Mouse (Mus musculus): ENCODE measurements around the gene Mettl7a1. TPM values are rescaled to one million over a fixed set of nuclear protein-coding genes. Genes with fewer than 3 reads are reported as not detected.
"Not testable (repeated sequence)": the region's sequence is repeated elsewhere in the genome, so short reads cannot be mapped to it uniquely, and the experiment has no call there.

Gene Mettl7a1
- polyA plus RNA-seq, 1 experiment = 9.4 TPM

GRCm38 (mm10) chr15:100263246-100263905 is 40.6 kb upstream of the Mettl7a1 start:
- H3K36me3 ChIP-seq (ENCODE audit: control insufficient read depth, insufficient read depth) = peaks cover 9% of the 10 kb centered on the region
- H3ac ChIP-seq (ENCODE audit: control insufficient read depth, insufficient read length) = no peak overlapping the region
- TF ChIP-seq REST (IDR thresholded peaks at IDR 0.05; ENCODE audit: insufficient read depth, insufficient read length) = no peak
- TF ChIP-seq SRF (IDR thresholded peaks at IDR 0.05; ENCODE audit: control insufficient read depth, insufficient read length, low read depth) = no peak
- no peak for TF ChIP-seq USF1 (IDR thresholded peaks at IDR 0.05; ENCODE audit: low read depth)
- no peak for TF ChIP-seq TCF3 (IDR thresholded peaks at IDR 0.05; ENCODE audit: insufficient read length, low read depth)
- TF ChIP-seq MYOD1 (IDR thresholded peaks at IDR 0.05; ENCODE audit: control insufficient read depth in 1 of 3, insufficient read length in 2 of 3, low read depth in 2 of 3) = no peak
- TF ChIP-seq TCF12 (IDR thresholded peaks at IDR 0.05; ENCODE audit: insufficient read depth, poor library complexity, severe bottlenecking) = no peak
- TF ChIP-seq CEBPB (IDR thresholded peaks at IDR 0.05; ENCODE audit: insufficient read depth, poor library complexity, severe bottlenecking) = no peak
- TF ChIP-seq POLR2AphosphoS2 (IDR thresholded peaks at IDR 0.05; ENCODE audit: insufficient read length, low read depth) = no peak
- TF ChIP-seq E2F4 (IDR thresholded peaks at IDR 0.05; ENCODE audit: insufficient read depth) = no peak
- no peak for TF ChIP-seq MYOG (IDR thresholded peaks at IDR 0.05; ENCODE audit: control insufficient read depth in 1 of 3, insufficient read depth in 1 of 3, insufficient read length in 2 of 3, low read depth in 2 of 3)
- no peaks in the 10 kb centered on the region for H3K79me2 ChIP-seq (ENCODE audit: control insufficient read depth, insufficient read depth)
- no peaks in the 10 kb centered on the region for H3K27me3 ChIP-seq (ENCODE audit: control insufficient read depth, insufficient read depth, insufficient read length)
- no peak overlapping the region for H3K4me2 ChIP-seq (ENCODE audit: low read depth)
- no peak overlapping the region for H3K4me3 ChIP-seq

- Histone ChIP-seq H3K4me2 (ENCODE audit: low read depth) (no peak overlapping the region), H3K79me2 (ENCODE audit: control insufficient read depth, insufficient read depth) (no peaks in the 10 kb centered on the region), H3K4me3 (no peak overlapping the region), H3ac (ENCODE audit: control insufficient read depth, insufficient read length) (no peak overlapping the region), H3K27me3 (ENCODE audit: control insufficient read depth, insufficient read depth, insufficient read length) (no peaks in the 10 kb centered on the region), H3K36me3 (ENCODE audit: control insufficient read depth, insufficient read depth) (no peaks in the 10 kb centered on the region)
- TF ChIP-seq REST (IDR thresholded peaks at IDR 0.05; ENCODE audit: insufficient read depth, insufficient read length) (no peak), TCF12 (IDR thresholded peaks at IDR 0.05; ENCODE audit: insufficient read depth, poor library complexity, severe bottlenecking) (no peak), MAX (IDR thresholded peaks at IDR 0.05; ENCODE audit: low read depth) (no peak)
Observed at GRCm38 (mm10) chr15:100265586-100266325, 38.2 kb upstream of the Mettl7a1 start.

GRCm38 (mm10) chr15:100268916-100269315 is 35.0 kb upstream of the Mettl7a1 start:
- H3K36me3 ChIP-seq (ENCODE audit: control insufficient read depth, insufficient read depth) = no peaks in the 10 kb centered on the region
- no peaks in the 10 kb centered on the region for H3K79me2 ChIP-seq (ENCODE audit: control insufficient read depth, insufficient read depth)
- no peak overlapping the region for H3K4me2 ChIP-seq (ENCODE audit: low read depth)
- H3K27me3 ChIP-seq (ENCODE audit: control insufficient read depth, insufficient read depth, insufficient read length) = no peaks in the 10 kb centered on the region
- TF ChIP-seq USF1 (IDR thresholded peaks at IDR 0.05; ENCODE audit: low read depth) (no peak), POLR2A (IDR thresholded peaks at IDR 0.05; ENCODE audit: insufficient read length, low read depth) (no peak), SRF (IDR thresholded peaks at IDR 0.05; ENCODE audit: control insufficient read depth, insufficient read length, low read depth) (no peak), TCF12 (IDR thresholded peaks at IDR 0.05; ENCODE audit: insufficient read depth, poor library complexity, severe bottlenecking) (no peak), MAX (IDR thresholded peaks at IDR 0.05; ENCODE audit: low read depth) (no peak), REST (IDR thresholded peaks at IDR 0.05; ENCODE audit: insufficient read depth, insufficient read length) (no peak), E2F4 (IDR thresholded peaks at IDR 0.05; ENCODE audit: insufficient read depth) (no peak), CEBPB (IDR thresholded peaks at IDR 0.05; ENCODE audit: insufficient read depth, poor library complexity, severe bottlenecking) (no peak), TCF3 (IDR thresholded peaks at IDR 0.05; ENCODE audit: insufficient read length, low read depth) (no peak), MYOD1 (IDR thresholded peaks at IDR 0.05; ENCODE audit: control insufficient read depth in 1 of 3, insufficient read length in 2 of 3, low read depth in 2 of 3) (no peak), MYOG (IDR thresholded peaks at IDR 0.05; ENCODE audit: control insufficient read depth in 1 of 3, insufficient read depth in 1 of 3, insufficient read length in 2 of 3, low read depth in 2 of 3) (no peak), POLR2AphosphoS2 (IDR thresholded peaks at IDR 0.05; ENCODE audit: insufficient read length, low read depth) (no peak)
- H3K4me3 ChIP-seq = no peak overlapping the region
- no peak overlapping the region for H3ac ChIP-seq (ENCODE audit: control insufficient read depth, insufficient read length)

- no peaks in the 10 kb centered on the region for H3K36me3 ChIP-seq (ENCODE audit: control insufficient read depth, insufficient read depth)
- no peak overlapping the region for H3K4me2 ChIP-seq (ENCODE audit: low read depth)
- TF ChIP-seq REST (IDR thresholded peaks at IDR 0.05; ENCODE audit: insufficient read depth, insufficient read length) (no peak), TCF12 (IDR thresholded peaks at IDR 0.05; ENCODE audit: insufficient read depth, poor library complexity, severe bottlenecking) (no peak), E2F4 (IDR thresholded peaks at IDR 0.05; ENCODE audit: insufficient read depth) (no peak), USF1 (IDR thresholded peaks at IDR 0.05; ENCODE audit: low read depth) (no peak), MYOG (IDR thresholded peaks at IDR 0.05; ENCODE audit: control insufficient read depth in 1 of 3, insufficient read depth in 1 of 3, insufficient read length in 2 of 3, low read depth in 2 of 3) (no peak), TCF3 (IDR thresholded peaks at IDR 0.05; ENCODE audit: insufficient read length, low read depth) (no peak), POLR2AphosphoS2 (IDR thresholded peaks at IDR 0.05; ENCODE audit: insufficient read length, low read depth) (no peak), CEBPB (IDR thresholded peaks at IDR 0.05; ENCODE audit: insufficient read depth, poor library complexity, severe bottlenecking) (no peak), POLR2A (IDR thresholded peaks at IDR 0.05; ENCODE audit: insufficient read length, low read depth) (no peak), SRF (IDR thresholded peaks at IDR 0.05; ENCODE audit: control insufficient read depth, insufficient read length, low read depth) (no peak), MYOD1 (IDR thresholded peaks at IDR 0.05; ENCODE audit: control insufficient read depth in 1 of 3, insufficient read length in 2 of 3, low read depth in 2 of 3) (no peak)
- H3K79me2 ChIP-seq (ENCODE audit: control insufficient read depth, insufficient read depth) = no peaks in the 10 kb centered on the region
- H3K4me3 ChIP-seq = no peak overlapping the region
- H3K27me3 ChIP-seq (ENCODE audit: control insufficient read depth, insufficient read depth, insufficient read length) = no peaks in the 10 kb centered on the region
- no peak overlapping the region for H3ac ChIP-seq (ENCODE audit: control insufficient read depth, insufficient read length)
Observed at GRCm38 (mm10) chr15:100269776-100270175, 34.2 kb upstream of the Mettl7a1 start.

GRCm38 (mm10) chr15:100270609-100271008 is 33.3 kb upstream of the Mettl7a1 start:
- H3K4me3 ChIP-seq; H3K36me3 ChIP-seq (ENCODE audit: control insufficient read depth, insufficient read depth); H3K4me2 ChIP-seq (ENCODE audit: low read depth); H3K79me2 ChIP-seq (ENCODE audit: control insufficient read depth, insufficient read depth); H3K27me3 ChIP-seq (ENCODE audit: control insufficient read depth, insufficient read depth, insufficient read length); H3ac ChIP-seq (ENCODE audit: control insufficient read depth, insufficient read length): not testable (repeated sequence)
